Mouse (Mus musculus) ES-E14 (cell line): ENCODE measurements around the gene Adamts7. TPM values are rescaled to one million over a fixed set of nuclear protein-coding genes. Genes with fewer than 3 reads are reported as not detected.

Experiments
- DNase-seq: peaks from one replicate; pipeline ENCODE4 v3.0.0-alpha.2; 2013; ENCODE audit warnings: low read depth, low spot score
- H3K27ac ChIP-seq: 2 replicates; pipeline ENCODE4 v1.5.1; 2012; ENCODE audit warnings: low read depth, mild to moderate bottlenecking, low read length, moderate library complexity, mixed read lengths; ENCODE audit not compliant: poor library complexity, insufficient read depth, severe bottlenecking
- H3K36me3 ChIP-seq: 2 replicates; pipeline ENCODE4 v1.6.1; 2012; ENCODE audit warnings: mild to moderate bottlenecking, low read length, moderate library complexity, mixed read lengths; ENCODE audit not compliant: control insufficient read depth, poor library complexity, insufficient read depth, severe bottlenecking
- H3K4me1 ChIP-seq, 2 experiments: fragments of 150-350 bp in 1 of 2; sonication (generic) in 1 of 2; 2 replicates each; pipeline ENCODE4 v1.6.1; 2012; ENCODE audit warnings: low read length in 2 of 2, mild to moderate bottlenecking in 1 of 2, mixed read lengths in 1 of 2; ENCODE audit not compliant: control insufficient read depth in 2 of 2, insufficient read depth in 2 of 2, poor library complexity in 1 of 2
- H3K4me3 ChIP-seq, 2 experiments: fragments of 150-350 bp in 1 of 2; sonication (generic) in 1 of 2; 2 replicates each; pipeline ENCODE4 v1.5.1; 2012; ENCODE audit warnings: low read length in 2 of 2, low read depth in 1 of 2, mild to moderate bottlenecking in 1 of 2, mixed read lengths in 1 of 2; ENCODE audit not compliant: insufficient read depth in 1 of 2, poor library complexity in 1 of 2, severe bottlenecking in 1 of 2
- H3K9ac ChIP-seq: 2 replicates; pipeline ENCODE4 v1.6.1; 2012; ENCODE audit warnings: low read depth, mild to moderate bottlenecking, low read length, mixed read lengths; ENCODE audit not compliant: poor library complexity, insufficient read depth, severe bottlenecking
- H3K9me3 ChIP-seq: fragments of 150-350 bp; sonication (generic); 2 replicates; pipeline ENCODE4 v1.6.1; 2012; ENCODE audit warnings: low read depth, mild to moderate bottlenecking, low read length; ENCODE audit not compliant: control insufficient read depth, insufficient read depth
- CHD2 ChIP-seq: IDR thresholded peaks from 2 replicates; pipeline ENCODE4 v1.6.1; 2014; ENCODE audit warnings: mild to moderate bottlenecking, low read depth, low read length, inconsistent platforms
- HCFC1 ChIP-seq: IDR thresholded peaks from 2 replicates; pipeline ENCODE4 v1.6.1; 2012; ENCODE audit warnings: low read length, inconsistent platforms, borderline replicate concordance; ENCODE audit not compliant: insufficient read depth
- MAFK ChIP-seq: IDR thresholded peaks from 2 replicates; pipeline ENCODE4 v1.6.1; 2014; ENCODE audit warnings: mild to moderate bottlenecking, low read depth, low read length, inconsistent platforms; ENCODE audit not compliant: insufficient read depth
- ZC3H11A ChIP-seq: IDR thresholded peaks from 2 replicates; pipeline ENCODE4 v1.6.1; 2012; ENCODE audit warnings: low read depth, mild to moderate bottlenecking, inconsistent platforms, low read length, borderline replicate concordance
- ZNF384 ChIP-seq: IDR thresholded peaks from 2 replicates; pipeline ENCODE4 v1.6.1; 2012; ENCODE audit warnings: low read depth, low read length, inconsistent platforms
- in situ Hi-C, 2 experiments: fragments of 600-800 bp; cut with MboI; formaldehyde crosslinking; loops; one replicate each; pipeline ENCODE4 v1.15.1; 2025; ENCODE audit warnings: low sequenced_read_pairs in 2 of 2, inconsistent platforms in 1 of 2; ENCODE audit not compliant: unreplicated experiment in 2 of 2
- total RNA-seq: library from RNA; depleted of rRNA; stranded (reverse); fragments of 300-350 nt; gene quantifications from 2 replicates; pipeline ENCODE4 v1.2.3, GENCODE M21; 2012

Adamts7 gene
- total RNA-seq, 1 experiment = 9.5 TPM

- no peak for DNase-seq
- no peaks in the 10 kb centered on the region for H3K4me1 ChIP-seq
- no peaks in the 10 kb centered on the region; the same call in 1 of the 2 replicates for H3K36me3 ChIP-seq
- H3K4me3 ChIP-seq = no peak overlapping the region
- in situ Hi-C loops = no loop called here
- H3K9ac ChIP-seq = no peak overlapping the region
- no peak for TF ChIP-seq CHD2
- TF ChIP-seq ZNF384 = no peak
- no peak for TF ChIP-seq HCFC1
- TF ChIP-seq MAFK = no peak
- TF ChIP-seq ZC3H11A = no peak
- H3K27ac ChIP-seq = no peak overlapping the region
- H3K9me3 ChIP-seq = no peaks in the 10 kb centered on the region
These were observed 81.7 kb downstream of the Adamts7 start for GRCm38 (mm10) chr9:90244301-90245151.

- in situ Hi-C loops = no loop called here
- Histone ChIP-seq H3K4me3 (no peak overlapping the region), H3K9ac (no peak overlapping the region), H3K27ac (no peak overlapping the region), H3K9me3 (no peaks in the 10 kb centered on the region), H3K36me3 (no peaks in the 10 kb centered on the region; the same call in 1 of the 2 replicates), H3K4me1 (no peaks in the 10 kb centered on the region)
- DNase-seq = no peak
- TF ChIP-seq ZC3H11A (no peak), ZNF384 (no peak), HCFC1 (no peak), CHD2 (no peak), MAFK (no peak)
These were observed 82.3 kb downstream of the Adamts7 start for GRCm38 (mm10) chr9:90245206-90245605.

- Histone ChIP-seq H3K36me3 (no peaks in the 10 kb centered on the region; the same call in 1 of the 2 replicates), H3K27ac (no peak overlapping the region), H3K9me3 (no peaks in the 10 kb centered on the region), H3K4me3 (no peak overlapping the region), H3K9ac (no peak overlapping the region), H3K4me1 (no peaks in the 10 kb centered on the region)
- DNase-seq = no peak
- in situ Hi-C loops = no loop called here
- TF ChIP-seq HCFC1 = no peak
- no peak for TF ChIP-seq CHD2
- no peak for TF ChIP-seq ZC3H11A
These were observed 82.9 kb downstream of the Adamts7 start for GRCm38 (mm10) chr9:90245781-90246180.

- TF ChIP-seq ZC3H11A = no peak
- TF ChIP-seq MAFK = no peak
- TF ChIP-seq ZNF384 = no peak
- Histone ChIP-seq H3K9me3 (no peaks in the 10 kb centered on the region), H3K4me1 (no peaks in the 10 kb centered on the region), H3K27ac (no peak overlapping the region), H3K9ac (no peak overlapping the region), H3K4me3 (no peak overlapping the region), H3K36me3 (no peaks in the 10 kb centered on the region; the same call in 1 of the 2 replicates)
- in situ Hi-C loops = no loop called here
- no peak for DNase-seq
These were observed 84.4 kb downstream of the Adamts7 start for GRCm38 (mm10) chr9:90247316-90247715.

GRCm38 (mm10) chr9:90248326-90248725 lies 85.5 kb downstream of the Adamts7 start:
- Histone ChIP-seq H3K9me3 (no peaks in the 10 kb centered on the region), H3K27ac (no peak overlapping the region), H3K4me3 (no peak overlapping the region), H3K36me3 (no peaks in the 10 kb centered on the region; the same call in 1 of the 2 replicates), H3K9ac (no peak overlapping the region), H3K4me1 (no peaks in the 10 kb centered on the region)
- in situ Hi-C loops = no loop called here
- DNase-seq = no peak
- no peak for TF ChIP-seq CHD2
- TF ChIP-seq ZC3H11A = no peak
